Mouse (Mus musculus): ENCODE measurements around the gene Caap1.

The Caap1 gene

GRCm38 (mm10) chr4:94556265-94557054 lies at the start of gene Caap1, which contains the start of gene Gm10306:
Gene Caap1, minus strand, starts transcription at chr4:94556796.
Gene Gm10306, plus strand, starts transcription at chr4:94556546.
- peak; percentile 92 for DNase-seq (ENCODE audit: low read depth, low spot score)

DNA sequence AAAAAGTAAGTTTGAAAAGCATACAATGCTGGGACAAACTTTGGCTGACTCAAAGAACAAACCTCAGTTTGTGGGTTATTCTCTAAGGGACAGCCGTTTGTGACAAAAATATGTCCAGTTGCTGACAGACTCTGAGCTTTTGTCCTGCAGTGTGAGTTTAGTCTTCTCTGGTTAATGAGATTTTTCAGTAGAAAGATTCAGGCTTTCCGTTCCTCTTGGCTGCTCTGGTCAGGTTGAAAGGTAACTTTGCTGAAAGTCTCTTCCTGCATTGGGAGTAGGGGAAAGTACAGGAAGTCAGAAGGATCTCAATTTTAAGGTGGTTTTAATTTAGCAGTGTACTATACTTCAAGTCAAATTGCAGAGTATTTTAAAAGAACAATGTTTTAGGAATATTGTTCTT lies 49.0 kb upstream of the Caap1 start:
- DNase-seq (ENCODE audit: low read depth, low spot score): no peak

DNA sequence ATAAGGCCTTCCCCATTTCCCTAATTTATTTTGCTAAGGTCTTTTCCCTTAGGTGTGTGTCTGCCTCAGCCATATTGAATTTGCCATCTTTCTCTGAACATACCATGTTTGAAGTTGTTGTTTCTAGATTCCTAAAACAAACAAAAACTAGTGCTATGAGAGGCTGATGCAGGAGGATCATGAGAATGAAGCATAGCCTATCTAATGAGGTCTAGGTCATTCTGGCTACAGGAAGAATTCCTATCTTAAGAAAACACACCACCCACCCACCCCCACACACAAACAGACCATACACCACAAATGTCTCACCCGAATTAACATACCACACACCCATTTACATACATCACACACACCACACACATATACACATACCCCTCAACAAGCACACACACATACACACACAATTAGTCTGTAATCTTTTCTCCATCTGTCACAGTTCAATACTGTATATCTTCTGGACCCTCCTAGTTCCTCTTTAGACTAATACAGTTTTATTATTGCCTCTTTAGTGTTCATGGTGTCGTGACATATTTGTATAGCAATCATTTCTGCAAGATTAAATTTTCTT lies 47.9 kb upstream of the Caap1 start:
- DNase-seq (ENCODE audit: low read depth, low spot score): no peak

DNA sequence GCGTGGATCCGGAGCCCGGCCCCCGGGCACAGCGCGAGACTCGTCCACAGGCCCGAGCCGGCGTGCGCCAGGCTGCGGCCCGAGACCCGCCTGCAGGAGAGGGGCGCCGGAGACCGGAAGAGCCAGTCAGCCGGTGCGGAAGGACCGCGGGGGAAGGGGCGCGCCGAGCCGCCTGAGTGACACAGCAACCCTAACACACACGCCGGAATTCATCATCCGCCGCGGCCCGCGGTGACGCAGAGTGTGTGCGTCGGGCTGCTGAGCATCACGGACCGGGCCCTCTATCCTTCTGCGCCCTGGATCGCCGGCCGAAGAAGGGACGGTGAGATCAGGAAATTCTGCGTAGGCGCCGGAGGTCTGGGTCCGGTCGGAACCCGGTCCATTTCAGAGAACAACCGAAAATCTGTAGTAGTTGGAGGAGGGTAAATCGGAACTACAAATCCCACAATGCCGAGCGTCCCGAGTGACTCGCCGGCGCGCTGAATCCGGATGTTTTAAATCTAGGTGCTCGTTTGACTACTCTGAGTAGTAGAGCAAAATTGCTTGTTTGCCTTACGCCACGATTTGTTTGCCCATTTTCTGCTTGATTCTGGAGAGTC lies 46.5 kb upstream of the Caap1 start, which contains the start of gene Plaa:
Plaa (minus strand) TSS at position 214 of the 599 bp plus-strand sequence.
- peak; percentile 90 for DNase-seq (ENCODE audit: low read depth, low spot score)

DNA sequence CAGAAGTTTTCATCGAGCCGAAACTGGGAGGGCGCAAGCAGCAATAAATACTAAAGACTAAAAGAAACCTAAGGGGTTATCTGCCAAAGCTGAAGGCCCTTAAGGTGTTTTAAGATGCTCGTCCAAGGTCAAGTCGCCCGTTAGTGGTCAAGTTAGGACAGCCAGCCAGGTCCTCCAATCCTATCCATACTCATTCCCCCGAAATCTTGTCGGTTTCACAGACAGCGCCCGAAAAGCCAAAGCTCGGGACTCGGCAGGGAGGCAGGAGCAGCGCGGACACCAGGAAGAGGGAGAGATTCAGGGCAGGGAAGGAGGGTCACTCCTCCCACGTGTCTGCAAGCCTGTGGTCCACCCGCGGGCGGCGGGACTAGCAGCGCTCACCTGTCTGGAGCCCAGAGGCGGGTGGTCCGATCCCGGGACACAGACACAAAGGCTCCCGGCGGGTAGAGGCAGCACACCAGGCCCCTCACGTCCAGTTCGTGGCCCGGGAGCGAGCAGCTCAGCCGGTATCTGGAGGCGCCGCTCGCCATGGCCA lies 46.0 kb upstream of the Caap1 start:
- DNase-seq (ENCODE audit: low read depth, low spot score): peak; percentile 30

DNA sequence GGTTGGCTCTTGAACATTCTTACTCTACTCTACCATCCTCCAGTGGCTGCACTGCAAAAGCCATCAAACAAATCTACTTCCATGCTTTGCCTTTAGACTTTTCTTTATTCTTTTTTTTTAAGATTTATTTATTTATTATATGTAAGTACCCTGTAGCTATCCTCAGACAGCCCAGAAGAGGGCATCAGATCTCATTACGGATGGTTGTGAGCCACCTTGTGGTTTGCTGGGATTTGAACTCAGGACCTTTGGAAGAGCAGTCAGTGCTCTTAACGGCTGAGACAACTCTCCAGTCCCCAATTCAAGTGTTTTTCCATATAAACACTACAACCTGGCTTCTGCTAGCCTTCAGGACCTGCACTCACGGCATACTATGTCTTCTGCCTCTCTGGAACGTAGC lies 44.8 kb upstream of the Caap1 start:
- DNase-seq (ENCODE audit: low read depth, low spot score): peak; percentile 32

DNA sequence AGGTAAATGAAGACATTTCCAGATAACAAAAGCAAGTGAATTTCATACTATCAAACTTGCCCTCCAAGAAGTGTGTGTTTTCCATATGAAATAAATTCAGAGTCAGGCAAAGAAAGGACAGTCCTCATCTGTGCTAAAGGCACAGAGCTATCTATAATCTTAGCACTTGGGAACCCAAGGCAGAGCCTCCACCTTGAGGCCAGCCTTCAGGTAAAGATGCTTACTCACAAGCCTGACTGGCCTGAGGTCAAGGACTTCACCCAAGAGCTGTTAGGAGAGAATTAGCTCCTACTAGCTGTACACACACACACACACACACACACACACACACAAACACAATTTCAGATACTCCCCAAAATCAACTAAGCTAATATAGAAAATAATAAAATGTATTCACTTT lies 36.1 kb upstream of the Caap1 start:
- DNase-seq (ENCODE audit: low read depth, low spot score): no peak

DNA sequence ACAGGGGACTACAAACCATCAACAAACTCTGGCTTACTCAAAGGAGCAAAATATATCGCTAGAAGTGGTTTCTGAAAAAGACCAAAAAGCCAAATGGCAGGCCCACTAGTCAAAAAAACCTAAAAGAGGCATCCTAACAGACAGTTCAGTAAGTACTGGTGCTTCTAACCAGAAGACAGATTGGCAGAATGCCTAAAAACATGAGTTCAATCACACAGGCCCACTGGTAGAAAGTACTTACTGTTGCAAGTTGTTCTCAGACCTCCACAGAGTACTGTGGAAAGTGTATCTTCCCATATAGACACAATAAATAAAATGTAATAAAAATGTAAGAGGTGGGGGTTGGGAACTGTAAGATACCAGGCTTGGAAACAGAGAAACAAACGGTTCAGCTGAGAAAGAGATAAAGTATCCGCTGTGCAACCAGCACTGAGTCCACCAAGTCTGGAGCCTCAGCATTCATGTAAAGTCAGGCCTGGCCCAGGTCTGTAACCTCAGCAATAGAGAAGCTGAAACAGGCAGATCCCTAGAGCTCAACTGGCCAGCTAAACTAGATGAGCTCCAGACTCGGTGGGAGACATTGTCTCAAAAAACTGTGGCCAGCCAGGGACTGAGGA lies 35.3 kb upstream of the Caap1 start:
- no peak for DNase-seq (ENCODE audit: low read depth, low spot score)

GRCm38 (mm10) chr4:94572677-94573076 lies 16.1 kb upstream of the Caap1 start:
- DNase-seq (ENCODE audit: low read depth, low spot score): no peak

GRCm38 (mm10) chr4:94564297-94564696 lies 7.7 kb upstream of the Caap1 start:
- DNase-seq (ENCODE audit: low read depth, low spot score): no peak

- no peak for DNase-seq (ENCODE audit: low read depth, low spot score)
Measured at GRCm38 (mm10) chr4:94561954-94562648, 5.5 kb upstream of the Caap1 start.

- DNase-seq (ENCODE audit: low read depth, low spot score): no peak
Measured at GRCm38 (mm10) chr4:94560316-94560715, 3.7 kb upstream of the Caap1 start.

DNA sequence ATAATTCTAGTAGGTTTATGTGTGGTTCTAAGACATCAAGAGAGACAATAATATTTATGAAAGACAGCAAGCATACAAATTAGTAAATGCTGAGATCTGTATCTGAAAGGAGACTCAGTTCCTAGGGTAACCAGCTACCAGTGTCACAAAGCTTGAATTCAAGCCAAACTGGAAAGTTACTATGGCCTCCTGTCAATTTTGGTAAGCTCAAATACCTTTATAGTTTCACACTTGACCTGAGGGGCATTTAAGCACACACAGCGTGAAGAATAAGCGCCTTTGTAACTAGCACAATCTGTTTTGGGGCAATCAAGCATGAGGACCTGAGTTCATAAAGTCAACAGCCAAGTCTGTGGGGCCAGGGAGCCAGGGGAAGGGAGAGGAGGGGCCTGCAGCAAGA lies 2.7 kb upstream of the Caap1 start:
- DNase-seq (ENCODE audit: low read depth, low spot score): no peak

- no peak for DNase-seq (ENCODE audit: low read depth, low spot score)
Measured at GRCm38 (mm10) chr4:94557145-94557544, 549 bp upstream of the Caap1 start.

DNA sequence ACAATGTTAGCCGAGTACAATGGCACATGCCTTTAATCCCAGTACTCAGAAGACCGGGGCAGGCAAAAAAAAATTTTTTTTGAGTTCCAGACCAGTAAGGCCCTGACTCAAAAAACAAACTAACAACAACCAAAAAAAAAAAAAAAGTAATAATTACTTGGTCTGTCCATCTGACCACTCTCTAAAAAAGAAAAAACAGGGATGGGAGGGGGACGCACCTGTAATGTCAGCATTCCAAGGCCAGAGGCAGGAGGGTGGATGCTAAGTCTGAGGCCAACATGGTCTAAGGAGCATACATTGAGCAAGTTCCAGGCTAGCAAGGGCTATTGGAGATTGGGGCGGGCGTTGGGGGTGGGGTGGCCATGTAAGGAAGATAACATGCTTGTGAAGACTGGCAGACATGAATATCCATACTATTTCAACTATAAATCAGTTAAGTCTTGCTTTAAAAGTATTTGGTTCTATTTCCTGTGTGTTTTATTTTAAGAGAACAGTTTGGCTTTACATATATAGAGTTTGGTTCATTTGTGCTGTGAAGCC lies 1.6 kb downstream of the Caap1 start:
- DNase-seq (ENCODE audit: low read depth, low spot score): peak; percentile 14

GRCm38 (mm10) chr4:94544321-94544720 lies 12.3 kb downstream of the Caap1 start:
- no peak for DNase-seq (ENCODE audit: low read depth, low spot score)

DNA sequence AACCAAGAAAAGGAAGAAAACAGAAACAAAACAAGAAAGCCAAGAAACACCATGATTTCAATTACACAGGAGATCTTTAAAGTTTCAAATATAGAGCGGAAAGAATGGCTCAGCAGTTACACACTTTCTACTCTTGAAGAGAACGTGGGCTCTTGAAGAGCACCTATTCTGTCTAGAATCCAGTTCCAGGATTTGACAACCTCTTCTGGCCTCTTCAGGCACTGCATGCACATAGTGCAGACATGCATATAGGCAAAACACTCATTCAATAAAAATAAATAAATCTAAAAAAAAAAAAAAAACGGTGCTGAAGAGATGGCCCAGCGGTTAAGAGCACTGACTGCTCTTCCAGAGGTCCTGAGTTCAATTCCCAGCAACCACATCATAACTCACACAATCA lies 13.6 kb downstream of the Caap1 start:
- DNase-seq (ENCODE audit: low read depth, low spot score): peak; percentile 40

DNA sequence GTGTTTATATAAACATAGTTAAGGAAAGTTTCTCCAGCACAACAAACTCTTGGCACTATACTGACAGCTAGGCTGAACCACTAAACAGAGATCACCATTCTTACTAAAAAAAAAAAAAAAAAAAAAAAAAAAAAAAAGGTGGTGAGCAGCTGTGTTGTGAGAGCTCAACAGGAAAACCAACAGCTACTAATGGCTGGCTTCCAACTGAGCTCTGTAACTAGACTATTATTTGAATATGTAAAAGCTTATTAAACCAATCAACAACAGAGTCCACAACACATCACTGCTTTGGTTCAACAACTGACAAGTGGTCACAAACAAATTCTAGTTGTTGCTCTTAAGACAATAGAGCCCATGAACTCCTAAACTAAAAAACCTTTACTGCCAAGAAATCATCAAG lies 23.4 kb downstream of the Caap1 start:
- no peak for DNase-seq (ENCODE audit: low read depth, low spot score)

DNA sequence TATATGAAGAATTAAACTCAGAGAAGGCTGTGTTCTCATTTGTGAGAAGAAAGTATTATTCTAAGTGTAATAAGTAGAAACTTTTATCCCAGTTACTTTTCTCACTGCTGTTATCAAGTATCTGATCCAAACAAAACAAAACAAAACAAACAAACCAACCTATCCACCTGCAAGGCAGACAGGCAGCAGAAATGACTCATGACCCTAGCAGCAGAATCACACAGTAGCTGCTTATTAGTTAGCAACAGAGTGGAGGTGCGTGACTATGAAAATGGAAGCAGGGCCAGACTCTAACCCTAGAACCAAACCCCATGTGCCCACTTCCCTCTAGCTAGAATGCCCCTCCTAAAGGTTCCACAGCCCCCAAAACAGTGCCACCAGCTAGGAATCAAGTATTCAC lies 27.1 kb downstream of the Caap1 start:
- DNase-seq (ENCODE audit: low read depth, low spot score): no peak

GRCm38 (mm10) chr4:94523321-94523720 lies 33.3 kb downstream of the Caap1 start:
- no peak for DNase-seq (ENCODE audit: low read depth, low spot score)

- peak; percentile 72 for DNase-seq (ENCODE audit: low read depth, low spot score)
Measured at GRCm38 (mm10) chr4:94517631-94518030, 39.0 kb downstream of the Caap1 start.
